Mouse (Mus musculus) heart, adult 2 months (tissue): ENCODE data around the gene Fam19a5.

Source experiments
- CTCF ChIP-seq: fragments of 200-600 bp; IDR thresholded peaks from 2 replicates; pipeline ENCODE4 v1.8.1; 2022; ENCODE audit warnings: antibody characterized with exemption, mild to moderate bottlenecking, moderate library complexity
- POLR2A ChIP-seq: fragments of 200-500 bp; IDR thresholded peaks from 2 replicates; pipeline ENCODE4 v1.6.1; 2011; ENCODE audit warnings: mild to moderate bottlenecking, low read depth, low read length, control low read depth; ENCODE audit not compliant: insufficient read depth

DNA sequence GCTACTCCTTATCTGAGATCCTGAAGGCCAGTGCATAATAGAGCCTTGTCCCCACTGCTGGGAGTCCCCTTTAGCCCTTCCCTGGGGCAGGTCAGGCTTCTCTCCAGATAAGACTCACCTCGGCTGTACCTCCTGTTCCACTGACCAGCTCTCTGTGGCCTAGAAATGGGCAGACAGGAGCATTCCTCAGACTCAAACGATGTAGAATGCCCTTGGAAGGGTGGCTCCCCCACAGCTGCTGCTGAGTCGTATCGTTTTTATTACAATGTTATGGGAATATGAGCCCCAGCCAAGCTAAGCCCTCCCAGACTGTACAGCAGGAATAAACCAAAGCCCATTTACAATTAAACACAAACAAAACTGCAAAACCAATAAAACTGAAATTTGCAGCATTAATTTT is 167.7 kb downstream of the Fam19a5 start:
- no peak for TF ChIP-seq CTCF
- TF ChIP-seq POLR2A = no peak
